Mouse (Mus musculus): ENCODE results near the gene Adamtsl5. TPM values are rescaled to one million over a fixed set of nuclear protein-coding genes. Genes with fewer than 3 reads are reported as not detected.

Gene Adamtsl5
- polyA plus RNA-seq, 1 experiment from 2014 or later, result 5.8 TPM

DNA sequence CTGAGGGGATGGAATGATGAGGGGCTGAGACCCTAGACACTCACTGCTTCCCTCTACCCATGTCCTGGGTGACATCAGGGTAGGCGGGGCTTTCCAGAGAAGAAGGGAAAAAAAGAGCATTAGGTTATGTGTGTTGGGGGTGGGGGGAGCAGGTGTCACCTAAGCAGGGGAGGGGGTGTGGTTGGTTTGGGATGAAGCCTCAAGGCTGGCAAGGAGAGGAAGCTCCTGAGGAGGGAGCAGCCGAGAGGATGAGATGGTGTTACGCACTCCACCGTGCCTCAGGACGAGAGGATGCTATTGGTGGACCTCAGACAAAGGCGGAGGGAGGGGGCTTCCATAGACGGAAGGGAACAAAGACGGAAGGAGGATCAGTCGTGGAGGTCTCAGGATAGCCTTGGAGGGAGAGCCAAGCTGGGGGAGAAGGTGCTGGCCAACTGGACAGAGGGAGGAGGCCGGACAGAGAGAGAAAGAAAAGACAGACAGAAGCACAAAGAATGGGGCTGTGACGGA is 47.5 kb downstream of the Adamtsl5 start:
- Histone ChIP-seq H3K27ac (replicated peaks; ENCODE audit: low read depth, low read length) (no peak overlapping the region), H3K36me3 (ENCODE audit: control insufficient read depth, insufficient read depth, low read length) (0 out of 2 replicates have a peak, but pooled peaks cover 1% of the 10 kb centered on the region), H3K4me1 (ENCODE audit: control insufficient read depth, insufficient read depth, low read length) (no peaks in the 10 kb centered on the region), H3K9ac (ENCODE audit: low read depth, low read length) (peak overlapping the region; percentile 30; the same call in 1 of the 2 replicates), H3K4me2 (ENCODE audit: low read depth, low read length) (peak overlapping the region; percentile 36), H3K9me3 (ENCODE audit: control insufficient read depth, low read length) (no peaks in the 10 kb centered on the region), H3K27me3 (replicated peaks; ENCODE audit: control insufficient read depth, insufficient read depth, low read length) (peaks cover 58% of the 10 kb centered on the region), H3K4me3 (ENCODE audit: low read depth, low read length) (peak overlapping the region; percentile 22; the same call in 1 of the 2 replicates)
- DNase-seq (ENCODE audit: low spot score), result peak; percentile 40
- ATAC-seq (ENCODE audit: low read depth), result no peak; the same call in 1 of the 2 replicates
- WGBS, result 23% methylated on average over 11 of the region's 11 CpGs

DNA sequence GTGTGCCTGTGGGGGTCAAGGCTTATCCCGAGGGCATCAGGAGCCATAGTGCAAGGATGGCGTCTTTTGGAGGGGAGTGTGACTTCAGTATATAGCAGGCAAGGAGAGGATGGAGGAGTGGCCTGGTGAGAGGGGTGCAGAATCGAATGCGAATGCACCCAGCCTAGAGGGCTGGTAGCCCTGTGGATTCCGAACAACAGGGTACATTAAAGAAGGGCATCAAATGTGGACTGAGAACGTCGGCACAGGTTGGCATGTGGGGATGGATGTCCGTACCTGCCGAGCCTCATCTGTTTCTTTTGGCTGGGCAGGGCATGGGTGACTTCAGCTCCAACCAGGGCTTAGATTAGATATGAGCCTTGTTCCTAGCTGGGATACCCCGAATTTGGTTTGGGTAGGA is 48.4 kb downstream of the Adamtsl5 start:
- Histone ChIP-seq H3K36me3 (ENCODE audit: control insufficient read depth, insufficient read depth, low read length) (peaks cover 4% of the 10 kb centered on the region), H3K9ac (ENCODE audit: low read depth, low read length) (peak overlapping the region; percentile 48; the same call in 1 of the 2 replicates), H3K4me3 (ENCODE audit: low read depth, low read length) (peak overlapping the region; percentile 14; the same call in 1 of the 2 replicates), H3K9me3 (ENCODE audit: control insufficient read depth, low read length) (no peaks in the 10 kb centered on the region), H3K4me2 (ENCODE audit: low read depth, low read length) (peak overlapping the region; percentile 36; the same call in 1 of the 2 replicates), H3K27ac (replicated peaks; ENCODE audit: low read depth, low read length) (no peak overlapping the region; the same call in 1 of the 2 replicates), H3K27me3 (replicated peaks; ENCODE audit: control insufficient read depth, insufficient read depth, low read length) (peaks cover 52% of the 10 kb centered on the region), H3K4me1 (ENCODE audit: control insufficient read depth, insufficient read depth, low read length) (no peaks in the 10 kb centered on the region)
- no peak for ATAC-seq (ENCODE audit: low read depth)
- WGBS, result 53% methylated on average over 10 of the region's 10 CpGs
- DNase-seq (ENCODE audit: low spot score), result no peak

DNA sequence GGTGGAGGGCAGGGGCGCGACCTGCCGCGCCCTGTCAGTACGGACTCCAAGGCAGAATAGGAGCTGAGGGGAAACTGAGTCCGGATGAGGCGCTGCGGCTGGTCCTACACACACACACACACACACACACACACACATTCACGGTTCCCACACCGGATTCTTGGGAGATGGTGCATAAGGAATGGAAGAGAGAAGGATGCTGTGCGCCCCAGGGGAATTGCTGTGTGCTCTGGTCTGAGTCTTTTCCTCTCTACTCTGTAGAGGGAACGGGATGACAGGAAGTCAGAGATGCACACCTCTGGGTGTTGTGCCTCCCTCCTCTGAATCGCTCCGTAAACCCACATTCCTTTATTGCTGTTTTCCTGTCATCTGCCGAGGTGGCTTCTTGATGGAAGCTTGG is 48.9 kb downstream of the Adamtsl5 start:
- 9% methylated on average over 15 of the region's 15 CpGs for WGBS
- Histone ChIP-seq H3K4me2 (ENCODE audit: low read depth, low read length) (peak overlapping the region; percentile 36; the same call in 1 of the 2 replicates), H3K4me3 (ENCODE audit: low read depth, low read length) (peak overlapping the region; percentile 15), H3K9ac (ENCODE audit: low read depth, low read length) (peak overlapping the region; percentile 45), H3K27ac (replicated peaks; ENCODE audit: low read depth, low read length) (no peak overlapping the region; the same call in 1 of the 2 replicates), H3K9me3 (ENCODE audit: control insufficient read depth, low read length) (no peaks in the 10 kb centered on the region), H3K4me1 (ENCODE audit: control insufficient read depth, insufficient read depth, low read length) (no peaks in the 10 kb centered on the region), H3K27me3 (replicated peaks; ENCODE audit: control insufficient read depth, insufficient read depth, low read length) (peaks cover 47% of the 10 kb centered on the region), H3K36me3 (ENCODE audit: control insufficient read depth, insufficient read depth, low read length) (peaks cover 9% of the 10 kb centered on the region)
- no peak for ATAC-seq (ENCODE audit: low read depth)
- DNase-seq (ENCODE audit: low spot score), result no peak

DNA sequence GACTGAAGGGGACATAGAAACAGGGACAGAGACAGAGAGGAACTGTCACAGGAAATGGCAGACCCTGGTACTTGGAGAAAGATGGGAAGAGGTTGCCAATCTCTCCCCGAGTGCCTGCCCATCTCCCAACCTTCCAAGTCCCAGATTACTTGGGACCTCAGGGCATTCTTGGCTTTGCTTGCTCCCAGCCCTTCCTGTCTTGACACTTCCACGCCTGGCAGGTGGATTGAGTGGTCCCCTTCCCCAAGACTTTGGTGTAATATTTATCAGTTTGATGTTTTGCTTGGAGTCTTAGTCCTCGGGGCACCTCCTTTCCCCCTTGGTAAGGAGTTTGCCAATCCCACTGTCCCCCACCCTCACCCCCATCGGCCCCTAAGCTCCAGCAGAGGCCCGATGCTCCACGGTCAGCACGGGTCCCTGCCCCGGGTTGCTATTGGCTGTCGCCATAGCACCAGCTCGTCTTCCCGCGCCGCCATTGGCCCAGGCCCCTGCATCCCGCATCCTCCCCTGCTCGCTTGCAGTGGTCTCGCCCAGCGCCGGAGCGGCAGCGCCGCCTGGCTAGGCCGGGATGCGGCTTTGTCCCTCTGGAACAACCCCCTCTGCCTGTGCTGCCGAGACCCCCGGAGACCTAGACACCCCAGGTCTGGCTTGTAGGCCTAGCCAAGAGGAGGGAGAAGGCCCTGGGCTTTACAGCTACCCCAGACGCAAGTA is 49.5 kb downstream of the Adamtsl5 start:
- H3K27ac ChIP-seq (replicated peaks; ENCODE audit: low read depth, low read length), result no peak overlapping the region; the same call in 1 of the 2 replicates
- DNase-seq (ENCODE audit: low spot score), result peak; percentile 78
- H3K27me3 ChIP-seq (replicated peaks; ENCODE audit: control insufficient read depth, insufficient read depth, low read length), result peaks cover 45% of the 10 kb centered on the region
- peak overlapping the region; percentile 15 for H3K4me3 ChIP-seq (ENCODE audit: low read depth, low read length)
- 5% methylated on average over 26 of the region's 26 CpGs for WGBS
- H3K4me1 ChIP-seq (ENCODE audit: control insufficient read depth, insufficient read depth, low read length), result no peaks in the 10 kb centered on the region
- H3K9me3 ChIP-seq (ENCODE audit: control insufficient read depth, low read length), result no peaks in the 10 kb centered on the region
- peaks cover 14% of the 10 kb centered on the region for H3K36me3 ChIP-seq (ENCODE audit: control insufficient read depth, insufficient read depth, low read length)
- peak overlapping the region; percentile 45 for H3K9ac ChIP-seq (ENCODE audit: low read depth, low read length)
- peak; percentile 62; the same call in 1 of the 2 replicates for ATAC-seq (ENCODE audit: low read depth)
- peak overlapping the region; percentile 35; the same call in 1 of the 2 replicates for H3K4me2 ChIP-seq (ENCODE audit: low read depth, low read length)

DNA sequence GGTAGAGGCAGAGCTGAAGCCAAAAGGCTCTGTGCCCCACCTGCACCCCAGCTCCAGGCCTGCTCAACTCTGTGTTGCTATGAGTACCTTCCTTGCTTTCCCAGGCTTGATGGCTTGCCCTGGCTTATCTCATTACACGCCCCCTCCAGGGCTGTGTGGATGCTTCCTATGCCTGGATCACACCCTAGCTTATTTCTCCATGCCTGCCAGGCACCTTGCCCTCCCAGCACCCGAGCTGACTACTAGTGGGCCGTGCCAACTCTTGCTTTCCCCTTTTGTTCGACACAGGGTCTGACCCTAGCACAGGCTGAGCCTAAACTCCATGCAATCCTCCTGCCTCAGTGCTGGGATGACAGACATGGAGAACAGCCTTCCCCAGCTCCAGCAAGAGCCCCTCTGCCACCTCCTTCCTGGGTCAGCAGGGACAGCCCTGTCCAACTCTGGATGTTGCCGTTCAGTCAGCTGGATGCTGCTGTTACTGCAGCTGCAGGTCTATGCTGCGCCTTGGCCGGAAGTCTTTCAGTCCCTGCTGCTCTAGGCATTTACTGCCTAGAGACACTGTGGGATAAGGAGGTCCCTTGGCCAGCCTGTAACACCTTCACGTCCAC is 50.6 kb downstream of the Adamtsl5 start:
- Histone ChIP-seq H3K4me2 (ENCODE audit: low read depth, low read length) (no peak overlapping the region), H3K36me3 (ENCODE audit: control insufficient read depth, insufficient read depth, low read length) (peaks cover 22% of the 10 kb centered on the region), H3K27me3 (replicated peaks; ENCODE audit: control insufficient read depth, insufficient read depth, low read length) (peaks cover 43% of the 10 kb centered on the region), H3K9ac (ENCODE audit: low read depth, low read length) (peak overlapping the region; percentile 25; the same call in 1 of the 2 replicates), H3K4me1 (ENCODE audit: control insufficient read depth, insufficient read depth, low read length) (0 out of 2 replicates have a peak, but pooled peaks cover 4% of the 10 kb centered on the region), H3K4me3 (ENCODE audit: low read depth, low read length) (no peak overlapping the region), H3K9me3 (ENCODE audit: control insufficient read depth, low read length) (no peaks in the 10 kb centered on the region), H3K27ac (replicated peaks; ENCODE audit: low read depth, low read length) (no peak overlapping the region)
- ATAC-seq (ENCODE audit: low read depth) (no peak), DNase-seq (ENCODE audit: low spot score) (no peak)
- WGBS, result 69% methylated on average over 8 of the region's 8 CpGs

DNA sequence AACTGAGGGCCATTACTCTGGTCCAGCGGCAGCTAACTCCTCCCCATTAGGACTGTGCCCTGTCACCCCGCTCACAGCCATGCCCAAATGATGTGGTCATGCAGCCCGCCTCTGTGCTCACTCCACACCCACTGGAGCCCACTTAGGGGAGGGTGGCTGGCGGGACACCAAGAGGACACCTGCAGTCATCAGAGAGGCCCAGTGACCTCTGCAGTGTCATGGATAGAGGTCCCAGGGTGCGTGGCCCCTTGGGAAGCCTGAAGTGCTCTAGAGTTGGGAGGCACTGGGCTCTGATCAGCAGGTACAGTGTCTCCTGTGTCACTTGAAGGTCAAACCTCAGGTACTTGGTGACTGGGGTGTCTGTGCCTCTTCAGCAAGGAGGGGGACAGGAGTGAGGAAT is 51.4 kb downstream of the Adamtsl5 start:
- no peak for ATAC-seq (ENCODE audit: low read depth)
- H3K4me3 ChIP-seq (ENCODE audit: low read depth, low read length), result 0 out of 2 replicates have a peak overlapping the region, but pooled peaks have one; percentile 41
- H3K36me3 ChIP-seq (ENCODE audit: control insufficient read depth, insufficient read depth, low read length), result peaks cover 22% of the 10 kb centered on the region
- no peak for DNase-seq (ENCODE audit: low spot score)
- peak overlapping the region; percentile 55; the same call in 1 of the 2 replicates for H3K9ac ChIP-seq (ENCODE audit: low read depth, low read length)
- peaks cover 38% of the 10 kb centered on the region for H3K27me3 ChIP-seq (replicated peaks; ENCODE audit: control insufficient read depth, insufficient read depth, low read length)
- no peaks in the 10 kb centered on the region for H3K9me3 ChIP-seq (ENCODE audit: control insufficient read depth, low read length)
- 63% methylated on average over 5 of the region's 5 CpGs for WGBS
- H3K4me1 ChIP-seq (ENCODE audit: control insufficient read depth, insufficient read depth, low read length), result 0 out of 2 replicates have a peak, but pooled peaks cover 4% of the 10 kb centered on the region
- no peak overlapping the region; the same call in 1 of the 2 replicates for H3K27ac ChIP-seq (replicated peaks; ENCODE audit: low read depth, low read length)
- peak overlapping the region; percentile 66 for H3K4me2 ChIP-seq (ENCODE audit: low read depth, low read length)

DNA sequence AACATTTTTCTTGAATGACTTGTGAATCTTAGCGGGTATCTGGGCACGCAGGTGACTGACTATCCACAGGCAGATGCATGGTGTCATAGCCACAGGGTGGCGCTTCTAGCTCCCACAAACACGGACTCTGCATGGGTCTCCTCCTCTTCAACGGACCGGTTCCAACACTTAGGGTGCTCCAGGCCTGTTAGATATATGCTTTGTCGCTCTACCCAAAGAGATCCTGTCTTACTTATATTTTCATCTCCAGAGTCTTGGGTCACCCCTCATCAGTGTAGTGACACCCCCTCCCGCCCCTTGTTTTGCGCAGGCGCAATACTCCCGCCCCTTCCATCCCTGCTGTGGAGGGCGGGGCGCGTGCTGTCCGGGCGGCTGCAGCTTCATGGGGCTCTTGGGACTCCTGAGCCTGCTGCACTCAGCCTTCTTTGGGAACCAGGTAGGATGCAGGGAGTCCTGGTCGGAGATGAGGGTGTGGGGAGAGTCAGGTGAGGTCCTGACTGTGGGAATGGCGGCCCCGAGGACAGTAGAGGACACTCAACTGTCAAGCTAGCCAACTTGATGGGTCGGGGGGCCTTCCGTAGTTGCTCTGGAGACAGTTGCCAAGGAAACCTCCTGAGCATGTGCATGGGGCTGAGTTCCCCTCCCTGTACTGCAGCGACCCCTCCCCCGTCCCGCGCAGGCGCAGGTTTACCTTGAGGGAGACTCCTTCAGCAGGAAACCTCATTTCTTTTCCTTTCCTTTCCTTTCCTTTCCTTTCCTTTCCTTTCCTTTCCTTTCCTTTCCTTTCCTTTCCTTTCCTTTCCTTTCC is 52.4 kb downstream of the Adamtsl5 start, which contains the start of gene Apc2:
Apc2 (plus strand) TSS at position 360 of the 808 bp plus-strand sequence.
- Histone ChIP-seq H3K9ac (ENCODE audit: low read depth, low read length) (peak within 1 kb of the TSS; percentile 55), H3K4me1 (ENCODE audit: control insufficient read depth, insufficient read depth, low read length) (0 out of 2 replicates have a peak, but pooled peaks cover 4% of the 10 kb centered on the region), H3K4me2 (ENCODE audit: low read depth, low read length) (peak within 1 kb of the TSS; percentile 66), H3K27ac (replicated peaks; ENCODE audit: low read depth, low read length) (peak within 1 kb of the TSS; percentile 64), H3K27me3 (replicated peaks; ENCODE audit: control insufficient read depth, insufficient read depth, low read length) (peaks cover 28% of the 10 kb centered on the region), H3K9me3 (ENCODE audit: control insufficient read depth, low read length) (no peaks in the 10 kb centered on the region), H3K36me3 (ENCODE audit: control insufficient read depth, insufficient read depth, low read length) (peaks cover 22% of the 10 kb centered on the region), H3K4me3 (ENCODE audit: low read depth, low read length) (peak within 1 kb of the TSS; percentile 41)
- DNase-seq (ENCODE audit: low spot score) (peak; percentile 81), ATAC-seq (ENCODE audit: low read depth) (peak; percentile 56)
- WGBS, result 2% methylated on average over 25 of the region's 26 CpGs

Measured in embryonic facial prominence, embryonic 14.5 days (tissue).